Mouse (Mus musculus) testis, postnatal 10 days (tissue): Measurements from ENCODE around the gene Lrp2.

Experiments used
- DNase-seq: peaks from one replicate; pipeline ENCODE4 v3.0.0; 2021; ENCODE audit warnings: low spot score

The Lrp2 gene

DNA sequence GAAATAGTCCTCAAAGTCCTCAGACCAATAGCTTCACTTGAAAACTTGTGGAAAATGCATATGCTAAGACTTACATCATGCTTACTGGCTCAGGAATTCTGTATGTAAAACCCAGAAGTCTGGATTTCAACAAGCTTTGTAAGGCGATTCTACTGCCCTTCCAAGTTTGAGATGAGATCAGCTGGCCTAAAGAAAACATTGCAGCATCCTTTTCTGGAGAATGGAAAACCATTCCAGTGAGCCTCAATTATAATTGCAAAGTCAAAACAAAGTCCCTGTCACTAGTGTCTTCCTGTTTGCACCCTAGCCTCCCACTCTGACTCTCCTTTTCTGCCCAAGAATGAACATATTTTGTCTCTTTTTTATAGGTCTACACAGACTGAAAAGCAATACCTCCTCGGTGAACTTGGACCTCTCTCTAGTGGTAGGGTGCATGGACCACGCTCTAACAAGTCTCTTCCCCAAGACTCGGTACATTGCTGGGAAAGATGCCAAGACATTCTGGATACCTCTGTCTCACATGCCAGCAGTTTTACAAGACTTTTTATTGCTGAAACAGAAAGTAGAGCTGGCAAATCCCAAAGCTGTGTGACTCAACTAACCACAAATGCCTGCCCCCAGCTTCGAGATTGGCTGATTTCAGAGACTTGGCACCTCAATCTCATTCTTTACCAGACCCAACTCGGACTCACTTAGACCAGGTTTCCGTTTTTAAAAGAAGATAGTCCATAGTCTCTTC, 184.8 kb downstream of the Lrp2 start:
- no peak for DNase-seq

DNA sequence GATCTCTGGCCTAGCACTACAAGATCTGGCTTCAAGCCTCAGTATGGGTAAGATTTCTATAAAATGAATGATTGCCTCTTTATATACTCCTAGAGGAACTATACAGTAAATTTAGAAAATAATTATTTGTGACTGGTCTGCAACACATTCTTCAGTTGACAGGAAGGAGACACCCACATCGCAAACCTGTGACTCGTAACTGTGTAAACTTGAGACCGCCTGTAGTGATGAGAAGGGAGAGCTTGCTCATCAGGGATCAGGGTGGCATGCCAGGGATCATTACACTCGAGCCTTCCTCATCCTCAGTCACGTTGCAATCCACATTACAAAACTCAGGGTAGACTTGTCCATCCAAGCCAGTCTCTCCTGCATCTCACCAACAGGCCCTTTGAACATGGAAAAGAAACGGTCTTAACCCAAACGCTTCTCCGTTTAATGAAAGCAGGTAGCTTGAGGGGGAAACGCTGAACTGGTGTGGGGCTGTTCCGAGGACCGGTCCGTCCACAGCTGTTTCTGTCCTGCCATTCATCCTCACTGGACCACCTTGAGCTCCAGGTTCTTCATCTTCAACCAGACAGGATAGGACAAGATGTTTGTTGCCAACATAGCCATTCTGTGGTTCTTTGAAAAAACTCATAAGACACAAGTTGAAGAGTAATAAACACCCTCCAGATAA, 189.0 kb downstream of the Lrp2 start:
- no peak for DNase-seq

DNA sequence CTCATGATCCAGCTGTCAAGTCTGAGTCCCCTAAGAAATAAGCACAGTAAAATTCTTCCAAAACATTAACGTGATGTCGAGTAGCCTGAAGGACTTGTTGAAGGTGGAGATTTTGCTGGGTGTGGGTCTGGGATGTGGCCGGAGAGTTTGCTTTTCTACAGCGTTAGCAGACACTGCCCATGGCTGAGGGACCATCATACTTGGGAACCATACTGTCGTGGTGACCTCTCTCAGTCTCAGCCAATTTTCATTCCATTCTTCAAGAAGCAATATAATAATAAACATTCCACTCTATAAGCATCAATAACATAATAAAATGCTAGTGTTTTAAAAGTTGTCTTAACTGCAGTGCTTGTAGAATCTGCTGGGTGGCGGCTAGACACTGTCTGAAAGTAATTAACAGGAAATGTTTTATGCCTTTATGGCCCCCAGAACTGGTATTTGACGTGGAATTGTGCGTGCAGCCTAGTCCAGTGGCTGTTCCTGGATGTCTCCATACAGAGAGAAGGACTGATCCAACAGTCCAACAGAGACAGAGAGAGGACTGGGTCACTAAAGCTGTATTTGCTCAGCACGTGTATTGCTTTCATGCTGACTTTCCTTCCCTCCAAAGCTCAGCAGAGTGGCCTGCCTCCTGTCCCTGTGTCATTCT, 190.1 kb downstream of the Lrp2 start:
- DNase-seq = no peak

DNA sequence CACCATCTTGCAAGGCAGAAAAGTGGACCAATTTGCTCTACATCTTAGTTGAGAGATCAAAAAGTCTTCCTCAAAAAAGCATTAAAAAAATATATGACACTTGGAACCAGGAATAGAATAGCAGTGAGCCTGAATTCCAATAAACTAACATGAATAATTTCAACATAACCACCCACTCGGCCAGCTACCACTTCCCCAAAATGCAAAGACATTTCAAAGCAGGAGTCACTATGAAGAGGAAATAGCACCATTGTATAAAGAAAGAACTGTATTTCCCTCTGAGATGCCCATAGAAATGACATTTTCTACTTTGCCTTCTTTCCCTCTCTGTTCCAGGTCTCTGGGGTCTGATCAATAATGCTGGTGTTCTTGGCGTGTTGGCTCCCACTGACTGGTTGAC, 191.9 kb downstream of the Lrp2 start:
- no peak for DNase-seq

DNA sequence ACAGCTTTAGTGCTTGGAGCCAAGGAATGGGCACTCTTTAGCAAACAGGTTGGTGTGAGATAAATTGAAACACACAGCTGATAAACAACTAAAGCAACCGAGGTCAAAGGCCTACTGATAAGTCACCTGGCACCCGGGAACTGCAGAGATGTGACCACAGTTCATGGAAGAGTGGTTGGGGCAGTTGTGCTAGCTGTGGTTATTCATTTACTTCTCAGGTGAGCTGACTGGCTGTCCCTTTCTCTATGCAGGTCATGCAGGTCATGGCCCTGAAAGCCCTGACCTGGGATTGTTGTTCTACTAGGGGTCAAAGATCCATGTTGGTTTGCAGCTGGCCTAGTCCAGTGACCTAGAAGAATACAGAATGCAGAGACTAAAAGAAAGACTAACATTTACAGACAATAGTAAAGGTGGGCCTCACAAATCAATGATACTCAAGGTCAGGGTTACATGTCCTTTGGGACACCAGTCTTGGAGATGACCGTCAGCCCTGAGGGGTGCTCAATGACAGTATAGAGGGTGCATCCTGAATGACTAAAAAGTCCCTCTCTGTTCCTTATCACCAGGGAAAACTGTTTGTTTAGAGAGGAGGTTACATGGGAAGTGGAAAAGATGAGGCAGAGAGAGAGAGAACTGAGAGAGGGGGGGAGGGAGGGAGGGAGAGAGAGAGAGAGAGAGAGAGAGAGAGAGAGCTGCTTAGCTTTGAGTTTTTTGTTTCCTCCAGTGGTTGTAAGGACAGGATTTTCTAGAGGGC, 199.6 kb downstream of the Lrp2 start:
- no peak for DNase-seq

DNA sequence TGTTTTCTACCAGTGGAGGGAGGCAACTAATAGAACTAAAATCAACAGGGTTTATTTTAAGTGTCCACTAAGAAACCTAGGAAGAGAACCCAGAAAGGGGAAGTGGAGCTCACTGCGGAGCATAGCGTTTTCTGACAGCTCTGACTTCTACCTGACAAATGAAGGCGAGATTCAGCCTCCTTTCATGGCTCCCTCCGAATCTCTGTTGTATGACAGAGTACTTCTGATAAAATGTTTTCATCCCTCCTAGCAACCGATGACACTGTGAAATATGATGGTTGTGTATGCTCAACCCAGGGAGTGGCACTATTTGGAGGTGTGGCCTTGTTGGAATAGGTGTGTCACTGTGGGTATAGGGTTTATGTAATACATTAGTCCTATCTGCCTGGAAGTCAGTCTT, 203.0 kb downstream of the Lrp2 start:
- no peak for DNase-seq

DNA sequence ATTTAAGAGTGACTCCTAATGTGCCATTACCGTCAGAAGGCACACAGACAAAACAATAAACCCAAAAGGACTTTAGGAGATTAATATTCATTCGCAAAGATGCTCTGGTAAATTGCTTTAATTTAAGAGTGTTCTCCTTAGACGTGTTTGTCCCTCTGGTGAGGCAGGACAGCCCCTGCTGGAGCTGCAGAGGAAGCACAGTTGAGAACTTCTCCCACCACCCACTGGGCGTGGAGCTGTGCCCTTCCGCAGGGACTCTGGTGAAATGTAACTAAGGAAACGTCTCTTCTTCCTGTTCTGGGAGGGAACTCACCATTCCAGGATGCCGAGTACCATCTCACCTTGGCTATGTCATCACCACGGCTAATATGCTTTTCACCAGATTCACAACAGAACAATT, 204.1 kb downstream of the Lrp2 start:
- DNase-seq = no peak

DNA sequence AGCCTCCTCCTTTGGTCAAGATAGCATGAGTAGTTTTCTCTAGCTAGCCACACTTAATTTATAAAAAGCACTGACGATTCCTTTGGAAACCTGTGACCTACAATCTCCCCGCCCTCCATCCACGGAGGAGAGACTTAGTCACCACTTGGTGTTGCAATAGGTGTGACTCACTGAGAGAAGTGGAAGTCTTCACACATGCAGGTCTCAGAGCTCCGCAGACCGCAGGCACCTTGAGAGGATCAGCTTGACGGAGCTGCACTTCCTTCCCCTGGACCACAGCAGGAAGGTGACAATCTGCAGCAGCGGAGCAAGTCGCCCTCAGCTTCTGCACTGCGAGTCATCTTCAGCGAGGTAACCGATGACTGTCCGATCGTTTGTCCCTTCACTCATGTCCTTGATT, 205.6 kb downstream of the Lrp2 start, which contains the start of gene Dhrs9:
Gene Dhrs9 (plus strand): TSS at position 165 of the 400 bp plus-strand sequence.
- DNase-seq = no peak

DNA sequence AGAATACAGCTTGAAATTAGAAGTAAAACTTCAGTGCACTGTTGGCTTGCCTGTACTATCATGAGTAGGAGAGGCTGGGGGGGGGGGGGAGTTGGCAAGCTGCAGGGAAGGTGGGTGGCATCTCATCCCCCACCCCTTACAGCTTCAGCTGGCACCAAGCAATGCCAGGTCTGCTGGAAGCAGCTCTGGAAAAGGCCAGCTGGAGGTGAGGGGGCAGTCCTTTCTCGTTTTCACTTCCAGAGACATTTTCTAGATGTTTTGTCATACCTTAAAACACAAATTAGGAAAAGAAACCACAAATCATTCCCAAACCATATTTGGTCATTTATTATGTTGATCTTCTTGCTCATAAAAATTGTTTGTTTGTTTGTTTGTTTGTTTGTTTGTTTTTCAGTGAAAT, 206.1 kb downstream of the Lrp2 start:
- no peak for DNase-seq

DNA sequence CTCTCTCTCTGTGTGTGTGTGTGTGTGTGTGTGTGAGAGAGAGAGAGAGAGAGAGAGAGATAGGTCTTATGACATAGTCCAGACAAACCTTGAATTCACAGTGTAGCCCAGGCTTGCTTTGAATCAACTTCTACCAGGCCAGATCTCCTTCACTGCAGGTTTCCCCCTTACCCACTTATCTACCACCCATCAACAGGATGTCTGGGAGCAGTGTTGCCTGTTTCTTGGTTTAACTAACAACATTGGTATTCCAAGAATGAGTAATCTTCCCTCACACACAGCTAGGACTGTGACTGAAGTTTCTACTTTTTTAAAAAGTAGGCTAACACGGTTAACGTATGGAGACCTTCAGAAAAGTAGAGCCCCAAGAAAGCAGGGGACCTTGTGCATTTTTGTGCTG, 209.1 kb downstream of the Lrp2 start:
- DNase-seq = no peak
